Mouse (Mus musculus): ENCODE data around the gene 1110008L16Rik. TPM values are rescaled to one million over a fixed set of nuclear protein-coding genes. Genes with fewer than 3 reads are reported as not detected.
"Not testable (repeated sequence)": the region's sequence is repeated elsewhere in the genome, so short reads cannot be mapped to it uniquely, and the experiment has no call there.

1110008L16Rik gene
- polyA plus RNA-seq, 2 experiments: 5.2 to 6.1 TPM

GRCm38 (mm10) chr12:55388478-55388877, 89.1 kb downstream of the 1110008L16Rik start:
- Histone ChIP-seq H3K4me1 (replicated peaks; ENCODE audit: control insufficient read depth in 2 of 2, insufficient read depth in 2 of 2, low read length in 1 of 2) (peaks cover 6 to 13% of the 10 kb centered on the region in 2 experiments), H3K27me3 (ENCODE audit: control insufficient read depth, insufficient read depth, low read length) (no peaks in the 10 kb centered on the region), H3K9ac (replicated peaks) (no peak overlapping the region), H3K4me2 (ENCODE audit: low read depth) (no peak overlapping the region), H3K4me3 (ENCODE audit: insufficient read depth in 1 of 2, low read depth in 2 of 2, low read length in 2 of 2) (no peak overlapping the region), H3K36me3 (replicated peaks; ENCODE audit: control insufficient read depth, insufficient read depth, low read depth) (no peaks in the 10 kb centered on the region), H3K27ac (no peak overlapping the region), H3K9me3 (ENCODE audit: control insufficient read depth, low read length) (no peaks in the 10 kb centered on the region)
- no peak for TF ChIP-seq EP300 (IDR thresholded peaks at IDR 0.05; ENCODE audit: low read depth)
- TF ChIP-seq CTCF (IDR thresholded peaks at IDR 0.05; ENCODE audit: low read depth): peak; percentile 33
- DNase-seq (ENCODE audit: low read depth in 3 of 3, low spot score in 3 of 3) (peak in 2 of 3 experiments; percentile 25 to 33), ATAC-seq (ENCODE audit: insufficient read depth) (peak; percentile 42; the same call in 1 of the 2 replicates)
- 18% methylated on average over 6 of the region's 6 CpGs for WGBS (ENCODE audit: insufficient replicate concordance)

- H3K27ac ChIP-seq: no peak overlapping the region
- H3K9ac ChIP-seq (replicated peaks): no peak overlapping the region
- peaks cover 6 to 13% of the 10 kb centered on the region in 2 experiments for H3K4me1 ChIP-seq (replicated peaks; ENCODE audit: control insufficient read depth in 2 of 2, insufficient read depth in 2 of 2, low read length in 1 of 2)
- DNase-seq (ENCODE audit: low read depth in 3 of 3, low spot score in 3 of 3) (no peak), ATAC-seq (ENCODE audit: insufficient read depth) (no peak)
- 31% methylated on average over 17 of the region's 17 CpGs for WGBS (ENCODE audit: insufficient replicate concordance)
- no peak overlapping the region for H3K4me3 ChIP-seq (ENCODE audit: insufficient read depth in 1 of 2, low read depth in 2 of 2, low read length in 2 of 2)
- no peaks in the 10 kb centered on the region for H3K9me3 ChIP-seq (ENCODE audit: control insufficient read depth, low read length)
- TF ChIP-seq EP300 (IDR thresholded peaks at IDR 0.05; ENCODE audit: low read depth) (no peak), CTCF (IDR thresholded peaks at IDR 0.05; ENCODE audit: low read depth) (no peak)
- H3K27me3 ChIP-seq (ENCODE audit: control insufficient read depth, insufficient read depth, low read length): no peaks in the 10 kb centered on the region
- H3K4me2 ChIP-seq (ENCODE audit: low read depth): no peak overlapping the region
- H3K36me3 ChIP-seq (replicated peaks; ENCODE audit: control insufficient read depth, insufficient read depth, low read depth): no peaks in the 10 kb centered on the region
Observed at GRCm38 (mm10) chr12:55389132-55390081, 90.0 kb downstream of the 1110008L16Rik start.

DNA sequence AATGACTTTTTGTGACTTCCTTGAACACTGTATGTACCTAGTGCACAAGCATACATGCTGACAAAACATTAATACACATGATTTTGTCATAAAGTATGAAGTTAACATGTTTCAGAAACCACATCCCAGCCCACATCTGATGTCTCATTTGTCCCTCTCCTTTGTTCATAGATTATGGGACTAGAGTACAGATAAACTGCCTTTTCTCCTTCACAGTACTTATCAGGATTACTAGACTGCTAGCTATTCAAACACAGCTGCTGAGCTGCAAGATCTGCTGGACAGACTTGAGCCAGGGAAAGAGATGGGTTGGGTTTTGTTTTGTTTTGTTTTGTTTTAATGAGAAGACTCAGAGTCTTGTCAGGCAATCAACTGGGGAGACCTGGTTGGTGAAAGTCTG, 92.7 kb downstream of the 1110008L16Rik start:
- Histone ChIP-seq H3K9ac (replicated peaks) (no peak overlapping the region), H3K4me1 (replicated peaks; ENCODE audit: control insufficient read depth in 2 of 2, insufficient read depth in 2 of 2, low read length in 1 of 2) (peaks cover 6 to 11% of the 10 kb centered on the region in 2 experiments), H3K27ac (no peak overlapping the region), H3K4me3 (ENCODE audit: insufficient read depth in 1 of 2, low read depth in 2 of 2, low read length in 2 of 2) (no peak overlapping the region), H3K36me3 (replicated peaks; ENCODE audit: control insufficient read depth, insufficient read depth, low read depth) (no peaks in the 10 kb centered on the region), H3K9me3 (ENCODE audit: control insufficient read depth, low read length) (no peaks in the 10 kb centered on the region), H3K4me2 (ENCODE audit: low read depth) (no peak overlapping the region), H3K27me3 (ENCODE audit: control insufficient read depth, insufficient read depth, low read length) (no peaks in the 10 kb centered on the region; the same call in 1 of the 2 replicates)
- DNase-seq (ENCODE audit: low read depth in 3 of 3, low spot score in 3 of 3): no peak
- ATAC-seq (ENCODE audit: insufficient read depth): no peak
- no peak for TF ChIP-seq CTCF (IDR thresholded peaks at IDR 0.05; ENCODE audit: low read depth)
- TF ChIP-seq EP300 (IDR thresholded peaks at IDR 0.05; ENCODE audit: low read depth): no peak

- H3K27me3 ChIP-seq (ENCODE audit: control insufficient read depth, insufficient read depth, low read length): no peaks in the 10 kb centered on the region; the same call in 1 of the 2 replicates
- H3K36me3 ChIP-seq (replicated peaks; ENCODE audit: control insufficient read depth, insufficient read depth, low read depth): no peaks in the 10 kb centered on the region
- H3K27ac ChIP-seq: no peak overlapping the region
- no peak for DNase-seq (ENCODE audit: low read depth in 3 of 3, low spot score in 3 of 3)
- ATAC-seq (ENCODE audit: insufficient read depth): no peak
- no peak overlapping the region for H3K4me2 ChIP-seq (ENCODE audit: low read depth)
- peaks cover 2 to 12% of the 10 kb centered on the region in 2 experiments; a peak in 3 of 4 replicates for H3K4me1 ChIP-seq (replicated peaks; ENCODE audit: control insufficient read depth in 2 of 2, insufficient read depth in 2 of 2, low read length in 1 of 2)
- TF ChIP-seq EP300 (IDR thresholded peaks at IDR 0.05; ENCODE audit: low read depth) (no peak), CTCF (IDR thresholded peaks at IDR 0.05; ENCODE audit: low read depth) (no peak)
- no peaks in the 10 kb centered on the region for H3K9me3 ChIP-seq (ENCODE audit: control insufficient read depth, low read length)
- no peak overlapping the region for H3K9ac ChIP-seq (replicated peaks)
- no peak overlapping the region for H3K4me3 ChIP-seq (ENCODE audit: insufficient read depth in 1 of 2, low read depth in 2 of 2, low read length in 2 of 2)
- WGBS (ENCODE audit: insufficient replicate concordance): 68% methylated on average over 11 of the region's 11 CpGs
Observed at GRCm38 (mm10) chr12:55392733-55393577, 93.6 kb downstream of the 1110008L16Rik start.

DNA sequence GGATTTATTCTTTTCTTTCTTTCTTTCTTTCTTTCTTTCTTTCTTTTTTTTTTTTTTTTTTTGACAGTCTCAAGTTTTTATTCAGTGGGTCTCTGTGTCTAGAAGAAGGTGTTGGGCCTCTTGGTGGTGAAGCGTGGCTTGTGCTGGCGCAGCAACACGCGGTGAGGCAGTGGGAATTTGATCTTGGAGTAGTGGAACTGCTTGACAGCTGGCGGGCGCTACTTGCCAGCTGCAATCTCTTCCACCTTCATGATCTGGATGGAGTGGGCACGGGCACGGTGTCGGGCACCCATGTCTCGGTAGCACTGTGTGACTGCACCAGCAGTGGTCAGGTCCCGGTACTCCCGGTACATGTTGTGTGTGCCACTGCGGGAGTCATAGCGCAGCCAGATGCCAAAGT, 96.2 kb downstream of the 1110008L16Rik start:
- not testable (repeated sequence) for H3K27me3 ChIP-seq (ENCODE audit: control insufficient read depth, insufficient read depth, low read length); H3K9ac ChIP-seq (replicated peaks); H3K36me3 ChIP-seq (replicated peaks; ENCODE audit: control insufficient read depth, insufficient read depth, low read depth); H3K4me2 ChIP-seq (ENCODE audit: low read depth); H3K9me3 ChIP-seq (ENCODE audit: control insufficient read depth, low read length); H3K4me3 ChIP-seq (ENCODE audit: insufficient read depth in 1 of 2, low read depth in 2 of 2, low read length in 2 of 2); DNase-seq (ENCODE audit: low read depth in 3 of 3, low spot score in 3 of 3); ATAC-seq (ENCODE audit: insufficient read depth); H3K27ac ChIP-seq
- H3K4me1 ChIP-seq (replicated peaks; ENCODE audit: control insufficient read depth in 2 of 2, insufficient read depth in 2 of 2, low read length in 1 of 2): peaks cover 13 to 14% of the 10 kb centered on the region in 2 experiments
- WGBS (ENCODE audit: insufficient replicate concordance): 85% methylated on average over 14 of the region's 14 CpGs

All from liver, embryonic 14.5 days (tissue).